Mouse (Mus musculus) embryo, embryonic 10.5 days (tissue): ENCODE measurements around the gene Zswim9.

ENCODE experiments used
- DNase-seq: peaks from one replicate; pipeline ENCODE4 v3.0.0-alpha.2; 2015; ENCODE audit warnings: low spot score

Gene Zswim9

DNA sequence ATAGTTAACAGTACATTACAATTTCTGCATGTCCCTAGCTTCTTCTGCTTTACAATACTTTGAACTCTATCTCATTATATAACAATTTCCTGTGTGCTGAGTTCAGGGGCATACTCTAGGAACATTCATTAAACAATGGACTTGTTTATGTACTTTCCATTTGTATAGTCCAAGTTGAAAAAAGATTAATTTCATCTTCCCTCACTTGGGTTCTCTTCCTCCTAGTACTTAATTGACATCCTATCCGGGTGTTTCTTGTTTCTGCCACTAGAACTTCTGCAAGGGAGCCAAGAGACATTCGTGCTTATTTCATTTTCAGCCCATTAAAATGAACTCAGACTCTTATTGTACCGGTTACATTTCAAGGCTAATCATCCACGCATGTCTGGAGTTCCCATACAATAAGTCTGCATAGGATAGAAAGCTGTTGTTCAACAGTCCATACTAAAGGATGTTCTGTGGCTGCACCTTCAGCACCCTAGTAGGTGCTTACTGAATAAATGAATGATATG is 9.7 kb downstream of the Zswim9 start:
- no peak for DNase-seq

DNA sequence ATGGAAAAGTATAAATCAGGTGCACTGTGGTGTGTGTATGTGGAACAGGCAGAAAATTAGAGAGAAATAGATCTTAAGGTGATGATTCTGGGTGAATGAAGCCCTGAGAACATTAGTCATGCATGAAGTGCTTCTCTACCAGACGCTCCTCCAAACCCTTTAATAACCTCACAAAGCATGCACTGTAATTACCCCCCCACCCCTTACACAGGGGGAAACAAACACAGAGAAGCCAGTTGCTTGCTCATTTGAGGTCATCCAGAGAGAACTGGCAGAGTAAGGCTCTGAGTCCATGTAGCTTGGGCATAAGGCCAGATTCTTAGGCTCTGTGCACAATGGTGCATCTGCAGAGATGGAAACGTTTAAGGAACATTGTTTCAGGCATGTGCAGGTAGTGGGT is 14.1 kb downstream of the Zswim9 start:
- DNase-seq: no peak

DNA sequence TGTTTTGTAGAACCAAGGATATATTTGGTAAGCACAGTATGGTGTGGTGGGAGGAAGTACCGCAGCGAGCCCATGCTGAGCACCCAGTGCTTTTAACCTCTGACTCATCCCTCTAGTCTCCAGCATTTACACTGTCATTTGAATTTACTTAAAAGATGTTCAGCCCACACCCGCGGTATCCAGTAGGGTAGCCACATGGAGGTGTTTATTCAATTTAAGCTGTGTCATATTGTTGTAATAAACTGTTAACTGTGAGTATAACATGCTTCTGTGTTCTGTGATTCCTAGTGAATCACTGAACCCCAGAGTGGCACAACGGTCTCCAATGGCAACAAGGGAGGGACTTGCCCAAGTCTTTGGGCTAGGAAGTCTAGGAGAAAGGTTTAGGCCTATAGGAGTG is 14.7 kb downstream of the Zswim9 start:
- no peak for DNase-seq

DNA sequence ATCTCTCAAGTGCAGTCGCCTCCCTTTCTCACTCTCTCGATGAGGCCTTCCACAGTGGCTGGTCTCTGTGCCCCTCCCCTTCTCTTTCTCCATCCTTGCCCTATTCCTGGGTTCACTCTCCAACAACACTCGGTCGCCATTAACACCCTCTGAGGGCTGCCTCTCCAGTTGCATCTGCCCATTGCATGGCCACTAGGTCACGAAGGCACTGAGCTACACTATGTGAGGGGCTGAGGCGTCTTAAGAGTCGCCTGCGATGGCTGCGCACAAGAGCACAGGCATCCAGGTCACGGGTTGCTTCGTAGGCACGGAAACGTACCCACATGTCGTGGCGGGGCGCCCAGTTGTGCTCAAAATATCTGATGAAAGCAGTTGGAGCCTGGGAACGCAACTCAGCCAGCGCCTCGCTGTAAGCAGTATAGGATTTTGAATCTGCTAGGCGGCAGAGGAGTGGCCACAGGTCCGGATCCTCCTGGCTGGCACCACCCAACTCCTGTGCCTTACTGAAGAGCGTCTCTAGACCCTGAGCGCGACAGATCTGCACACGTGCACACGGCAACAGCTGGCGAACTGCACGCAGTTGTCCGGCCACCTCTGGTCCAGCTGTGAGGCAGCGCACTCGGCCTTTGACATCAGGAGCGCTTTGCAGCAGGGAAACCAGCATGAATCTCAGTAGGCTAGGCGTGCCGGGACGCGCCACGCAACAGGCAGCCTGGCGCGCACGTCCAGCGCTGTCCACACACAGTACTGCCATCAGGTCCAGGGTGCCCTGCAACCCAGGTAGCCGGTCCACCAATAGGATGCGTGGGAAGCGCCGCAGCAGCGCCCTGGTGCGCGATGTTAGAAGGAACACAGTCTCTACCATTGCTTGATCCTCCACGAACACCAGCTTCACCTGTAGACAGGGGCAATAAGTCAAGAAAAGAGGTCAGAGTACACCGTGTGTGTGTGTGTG is 17.5 kb downstream of the Zswim9 start:
- no peak for DNase-seq

DNA sequence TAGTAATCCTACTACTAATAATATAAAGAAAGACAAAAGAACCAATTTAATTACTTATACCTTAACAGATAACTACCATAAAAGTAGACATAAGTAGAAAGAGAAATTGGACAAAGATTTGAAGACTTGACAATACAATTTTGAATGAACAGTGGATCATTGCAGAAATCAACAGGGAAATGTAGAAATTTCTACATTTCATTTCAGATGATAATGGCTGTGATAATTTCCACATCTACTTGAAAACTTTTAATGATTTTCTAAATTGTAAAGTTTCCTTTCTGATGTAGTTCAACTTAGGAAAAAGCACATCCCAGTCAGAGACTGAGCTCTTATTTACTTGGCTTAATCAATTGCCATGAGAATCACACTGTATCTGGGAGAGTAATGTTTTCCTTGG is 65.8 kb downstream of the Zswim9 start, which contains the start of gene Vmn1r89:
Vmn1r89 (plus strand) TSS at position 301 of the 400 bp plus-strand sequence.
- no peak for DNase-seq
